Mouse (Mus musculus): ENCODE measurements around the gene Cpt1c. TPM values are rescaled to one million over a fixed set of nuclear protein-coding genes. Genes with fewer than 3 reads are reported as not detected.

Gene Cpt1c
- polyA plus RNA-seq, 2 experiments: 0.80 to 2.5 TPM

GRCm38 (mm10) chr7:44985595-44986191 is 11.0 kb upstream of the Cpt1c start:
- H3K4me3 ChIP-seq (ENCODE audit: insufficient read depth in 1 of 2, low read depth in 2 of 2, low read length in 2 of 2): peak overlapping the region; percentile 71 to 79
- H3K36me3 ChIP-seq (replicated peaks; ENCODE audit: control insufficient read depth, insufficient read depth, low read depth): peaks cover 13% of the 10 kb centered on the region
- peaks cover 3 to 17% of the 10 kb centered on the region in 2 experiments; a peak in 3 of 4 replicates for H3K4me1 ChIP-seq (replicated peaks; ENCODE audit: control insufficient read depth in 2 of 2, insufficient read depth in 2 of 2, low read length in 1 of 2)
- peak overlapping the region; percentile 62 for H3K27ac ChIP-seq
- peak overlapping the region; percentile 79 for H3K4me2 ChIP-seq (ENCODE audit: low read depth)
- WGBS (ENCODE audit: insufficient replicate concordance): under 1% methylated on average over 44 of the region's 45 CpGs
- TF ChIP-seq CTCF (IDR thresholded peaks at IDR 0.05; ENCODE audit: low read depth) (peak; percentile 48), EP300 (IDR thresholded peaks at IDR 0.05; ENCODE audit: low read depth) (no peak)
- ATAC-seq (ENCODE audit: insufficient read depth) (no peak), DNase-seq (ENCODE audit: low read depth in 3 of 3, low spot score in 3 of 3) (peak; percentile 43 to 49 (median 47))
- H3K9me3 ChIP-seq (ENCODE audit: control insufficient read depth, low read length): no peaks in the 10 kb centered on the region
- peak overlapping the region; percentile 86 for H3K9ac ChIP-seq (replicated peaks)
- H3K27me3 ChIP-seq (ENCODE audit: control insufficient read depth, insufficient read depth, low read length): no peaks in the 10 kb centered on the region

GRCm38 (mm10) chr7:44984833-44985164 is 10.1 kb upstream of the Cpt1c start:
- Histone ChIP-seq H3K9ac (replicated peaks) (no peak overlapping the region), H3K36me3 (replicated peaks; ENCODE audit: control insufficient read depth, insufficient read depth, low read depth) (peaks cover 13% of the 10 kb centered on the region), H3K4me3 (ENCODE audit: insufficient read depth in 1 of 2, low read depth in 2 of 2, low read length in 2 of 2) (peak overlapping the region; percentile 71 to 79; a peak in 3 of 4 replicates), H3K9me3 (ENCODE audit: control insufficient read depth, low read length) (no peaks in the 10 kb centered on the region), H3K4me2 (ENCODE audit: low read depth) (peak overlapping the region; percentile 79), H3K27ac (peak overlapping the region; percentile 62), H3K4me1 (replicated peaks; ENCODE audit: control insufficient read depth in 2 of 2, insufficient read depth in 2 of 2, low read length in 1 of 2) (peaks cover 3 to 17% of the 10 kb centered on the region in 2 experiments; a peak in 3 of 4 replicates), H3K27me3 (ENCODE audit: control insufficient read depth, insufficient read depth, low read length) (no peaks in the 10 kb centered on the region)
- DNase-seq (ENCODE audit: low read depth in 3 of 3, low spot score in 3 of 3): no peak
- no peak for ATAC-seq (ENCODE audit: insufficient read depth)
- WGBS (ENCODE audit: insufficient replicate concordance): 33% methylated on average over 3 of the region's 3 CpGs
- TF ChIP-seq EP300 (IDR thresholded peaks at IDR 0.05; ENCODE audit: low read depth) (no peak), CTCF (IDR thresholded peaks at IDR 0.05; ENCODE audit: low read depth) (no peak)

GRCm38 (mm10) chr7:44983944-44984832 is 9.5 kb upstream of the Cpt1c start:
- Histone ChIP-seq H3K4me2 (ENCODE audit: low read depth) (peak overlapping the region; percentile 79), H3K36me3 (replicated peaks; ENCODE audit: control insufficient read depth, insufficient read depth, low read depth) (peaks cover 19% of the 10 kb centered on the region), H3K4me1 (replicated peaks; ENCODE audit: control insufficient read depth in 2 of 2, insufficient read depth in 2 of 2, low read length in 1 of 2) (peaks cover 3 to 16% of the 10 kb centered on the region in 2 experiments; a peak in 3 of 4 replicates), H3K27me3 (ENCODE audit: control insufficient read depth, insufficient read depth, low read length) (no peaks in the 10 kb centered on the region), H3K9me3 (ENCODE audit: control insufficient read depth, low read length) (no peaks in the 10 kb centered on the region), H3K27ac (peak overlapping the region; percentile 1), H3K4me3 (ENCODE audit: insufficient read depth in 1 of 2, low read depth in 2 of 2, low read length in 2 of 2) (no peak overlapping the region), H3K9ac (replicated peaks) (no peak overlapping the region)
- DNase-seq (ENCODE audit: low read depth in 3 of 3, low spot score in 3 of 3): no peak
- no peak for TF ChIP-seq CTCF (IDR thresholded peaks at IDR 0.05; ENCODE audit: low read depth)
- TF ChIP-seq EP300 (IDR thresholded peaks at IDR 0.05; ENCODE audit: low read depth): no peak
- no peak for ATAC-seq (ENCODE audit: insufficient read depth)
- WGBS (ENCODE audit: insufficient replicate concordance): 76% methylated on average over 7 of the region's 7 CpGs

- WGBS (ENCODE audit: insufficient replicate concordance): 21% methylated on average over 6 of the region's 6 CpGs
Measured at GRCm38 (mm10) chr7:44983085-44983484, 8.4 kb upstream of the Cpt1c start.

GRCm38 (mm10) chr7:44981539-44981938 is 6.9 kb upstream of the Cpt1c start:
- DNase-seq (ENCODE audit: low read depth in 3 of 3, low spot score in 3 of 3) (no peak), ATAC-seq (ENCODE audit: insufficient read depth) (no peak)
- no peaks in the 10 kb centered on the region for H3K9me3 ChIP-seq (ENCODE audit: control insufficient read depth, low read length)
- no peak overlapping the region for H3K27ac ChIP-seq
- no peak overlapping the region for H3K9ac ChIP-seq (replicated peaks)
- H3K36me3 ChIP-seq (replicated peaks; ENCODE audit: control insufficient read depth, insufficient read depth, low read depth): peaks cover 40% of the 10 kb centered on the region
- H3K4me1 ChIP-seq (replicated peaks; ENCODE audit: control insufficient read depth in 2 of 2, insufficient read depth in 2 of 2, low read length in 1 of 2): peaks cover 3 to 5% of the 10 kb centered on the region in 2 experiments; a peak in 2 of 4 replicates
- WGBS (ENCODE audit: insufficient replicate concordance): 81% methylated on average over 8 of the region's 8 CpGs
- TF ChIP-seq CTCF (IDR thresholded peaks at IDR 0.05; ENCODE audit: low read depth): no peak
- TF ChIP-seq EP300 (IDR thresholded peaks at IDR 0.05; ENCODE audit: low read depth): no peak
- no peak overlapping the region for H3K4me3 ChIP-seq (ENCODE audit: insufficient read depth in 1 of 2, low read depth in 2 of 2, low read length in 2 of 2)
- no peaks in the 10 kb centered on the region for H3K27me3 ChIP-seq (ENCODE audit: control insufficient read depth, insufficient read depth, low read length)
- no peak overlapping the region for H3K4me2 ChIP-seq (ENCODE audit: low read depth)

More at GRCm38 (mm10) chr7:44983085-44983484, 8.4 kb upstream of the Cpt1c start:
- TF ChIP-seq EP300 (IDR thresholded peaks at IDR 0.05; ENCODE audit: low read depth) (no peak), CTCF (IDR thresholded peaks at IDR 0.05; ENCODE audit: low read depth) (peak; percentile 99)
- H3K36me3 ChIP-seq (replicated peaks; ENCODE audit: control insufficient read depth, insufficient read depth, low read depth): peaks cover 27% of the 10 kb centered on the region
- no peak overlapping the region for H3K27ac ChIP-seq
- no peaks in the 10 kb centered on the region for H3K9me3 ChIP-seq (ENCODE audit: control insufficient read depth, low read length)
- ATAC-seq (ENCODE audit: insufficient read depth) (no peak), DNase-seq (ENCODE audit: low read depth in 3 of 3, low spot score in 3 of 3) (peak; percentile 59 to 69 (median 61))
- no peak overlapping the region for H3K4me3 ChIP-seq (ENCODE audit: insufficient read depth in 1 of 2, low read depth in 2 of 2, low read length in 2 of 2)
- no peak overlapping the region for H3K4me2 ChIP-seq (ENCODE audit: low read depth)
- no peaks in the 10 kb centered on the region for H3K27me3 ChIP-seq (ENCODE audit: control insufficient read depth, insufficient read depth, low read length)
- no peak overlapping the region for H3K9ac ChIP-seq (replicated peaks)
- H3K4me1 ChIP-seq (replicated peaks; ENCODE audit: control insufficient read depth in 2 of 2, insufficient read depth in 2 of 2, low read length in 1 of 2): peaks cover 3 to 13% of the 10 kb centered on the region in 2 experiments; a peak in 3 of 4 replicates

Measured in liver, embryonic 14.5 days (tissue).